Mouse (Mus musculus) cerebellum, adult 2 months (tissue): Measurements from ENCODE around the gene Vash2.

Experiments used
- CTCF ChIP-seq: fragments of 200-500 bp; IDR thresholded peaks from 2 replicates; pipeline ENCODE4 v1.5.1; 2011; ENCODE audit warnings: low read depth, mild to moderate bottlenecking, control low read depth, low read length, moderate library complexity, borderline replicate concordance; ENCODE audit not compliant: insufficient read depth
- POLR2A ChIP-seq: fragments of 200-500 bp; IDR thresholded peaks from 2 replicates; pipeline ENCODE4 v1.6.1; 2011; ENCODE audit warnings: low read length, control low read depth, borderline replicate concordance; ENCODE audit not compliant: insufficient read depth

DNA sequence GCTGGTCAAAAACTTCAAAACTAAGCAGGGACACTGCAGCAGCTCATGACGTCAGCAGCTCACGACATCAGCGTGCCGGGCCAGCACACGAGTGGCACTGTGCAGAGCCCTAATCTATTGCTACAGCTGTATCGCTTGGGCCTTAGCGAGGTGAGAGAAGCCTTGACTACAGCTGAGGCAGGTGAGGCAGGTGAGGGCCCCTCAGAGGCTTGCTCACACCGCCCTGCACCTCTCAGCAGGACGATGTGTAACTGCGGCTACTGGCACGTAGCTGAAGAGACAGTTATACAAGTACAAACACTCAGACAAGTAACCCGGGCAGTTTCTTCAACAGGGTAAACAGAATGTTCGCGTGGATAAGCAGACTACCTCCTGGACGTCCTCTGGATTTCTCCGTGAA lies 74.4 kb downstream of the Vash2 start:
- TF ChIP-seq CTCF (no peak), POLR2A (no peak)
